Mouse (Mus musculus) granulocyte monocyte progenitor cell, adult 5-6 weeks (primary cell): ENCODE results near the gene Zbtb8os. TPM values are rescaled to one million over a fixed set of nuclear protein-coding genes. Genes with fewer than 3 reads are reported as not detected.
"Not testable (repeated sequence)": the region's sequence is repeated elsewhere in the genome, so short reads cannot be mapped to it uniquely, and the experiment has no call there.

Experiments
- ATAC-seq: replicated peaks from 2 replicates; pipeline ENCODE4 v1.8.0; 2016; ENCODE audit warnings: mild to moderate bottlenecking, moderate TSS enrichment, inconsistent platforms; ENCODE audit not compliant: poor library complexity, severe bottlenecking
- total RNA-seq, 2 experiments: library from RNA; stranded (forward) in 1 of 2; stranded (reverse) in 1 of 2; fragments of 200-712, 200-1000 nt in 1 of 2; fragments of >200 nt in 1 of 2; fragmentation: Nextera tagmentation in 1 of 2; gene quantifications; 2 replicates each; pipeline ENCODE4 v1.2.3; 2014 to 2017

The Zbtb8os gene
- total RNA-seq, 2 experiments from 2014 or later: 67.3 to 90.3 TPM

- no peak for ATAC-seq
These were observed 9.3 kb upstream of the Zbtb8os start for GRCm38 (mm10) chr4:129326191-129326590.

- ATAC-seq: no peak
These were observed 2.6 kb upstream of the Zbtb8os start for GRCm38 (mm10) chr4:129332846-129333245.

GRCm38 (mm10) chr4:129334677-129335215 lies 749 bp upstream of the Zbtb8os start:
- ATAC-seq: peak; percentile 8

GRCm38 (mm10) chr4:129336291-129336690 lies 796 bp downstream of the Zbtb8os start:
- no peak for ATAC-seq

GRCm38 (mm10) chr4:129339743-129340142 lies 4.2 kb downstream of the Zbtb8os start:
- ATAC-seq: no peak

GRCm38 (mm10) chr4:129341888-129342287 lies 6.4 kb downstream of the Zbtb8os start:
- ATAC-seq: peak; percentile 42; the same call in 1 of the 2 replicates

- ATAC-seq: no peak
These were observed 7.2 kb downstream of the Zbtb8os start for GRCm38 (mm10) chr4:129342705-129343104.

GRCm38 (mm10) chr4:129346481-129347154 lies 11.1 kb downstream of the Zbtb8os start:
- ATAC-seq: no peak

- ATAC-seq: peak; percentile 93
These were observed 15.1 kb downstream of the Zbtb8os start for GRCm38 (mm10) chr4:129350644-129351043.

GRCm38 (mm10) chr4:129351111-129351510 lies 15.6 kb downstream of the Zbtb8os start:
- ATAC-seq: no peak

- ATAC-seq: no peak
These were observed 17.7 kb downstream of the Zbtb8os start for GRCm38 (mm10) chr4:129353176-129353575.

GRCm38 (mm10) chr4:129354236-129354635 lies 18.7 kb downstream of the Zbtb8os start:
- ATAC-seq: 0 out of 2 replicates have a peak, but pooled peaks have one; percentile 20

- peak; percentile 25; the same call in 1 of the 2 replicates for ATAC-seq
These were observed 22.2 kb downstream of the Zbtb8os start for GRCm38 (mm10) chr4:129357613-129358163.

GRCm38 (mm10) chr4:129362238-129362637 lies 26.7 kb downstream of the Zbtb8os start:
- not testable (repeated sequence) for ATAC-seq

GRCm38 (mm10) chr4:129362771-129363170 lies 27.3 kb downstream of the Zbtb8os start:
- no peak for ATAC-seq

- no peak for ATAC-seq
These were observed 28.0 kb downstream of the Zbtb8os start for GRCm38 (mm10) chr4:129363463-129363862.

- no peak for ATAC-seq
These were observed 28.9 kb downstream of the Zbtb8os start for GRCm38 (mm10) chr4:129364379-129364778.

GRCm38 (mm10) chr4:129365224-129365623 lies 29.7 kb downstream of the Zbtb8os start:
- peak; percentile 83 for ATAC-seq

GRCm38 (mm10) chr4:129371391-129371790 lies 35.9 kb downstream of the Zbtb8os start:
- no peak for ATAC-seq

GRCm38 (mm10) chr4:129373202-129373976 lies 37.9 kb downstream of the Zbtb8os start:
- ATAC-seq: no peak

- peak; percentile 35 for ATAC-seq
These were observed 38.8 kb downstream of the Zbtb8os start for GRCm38 (mm10) chr4:129374219-129374755.
